ENCODE assay signal across 18 mouse cellular contexts in genomic region chr11:111599456-111599855, GRCm38 (mm10).
"Had no signal": no experiment of that assay in that cellular context is flagged by ENCODE, and none has a peak within 500 bp of the region (broad histone marks: within the 10 kb centered on the region; RNA-seq: fewer than 3 reads in every experiment).

No protein-coding gene starts in this region.

- DNase-seq: lung, adult 18-20 months; lung, embryonic 14.5 days; lung, postnatal 10 days; lung, postnatal 4 days; midbrain, embryonic 14.5 days; retina, postnatal 1 day; right cerebral cortex, adult 18-20 months; thymus, adult 2 months; thymus, postnatal 25 days; thymus, postnatal 4 days had no signal

- H3K9ac ChIP-seq: lung, embryonic 14.5 days; midbrain, embryonic 12.5 days; neural tube, embryonic 13.5 days; neural tube, embryonic 15.5 days; stomach, embryonic 15.5 days had no signal

- H3K36me3 ChIP-seq: midbrain, embryonic 10.5 days; midbrain, embryonic 12.5 days; neural tube, embryonic 13.5 days; neural tube, embryonic 15.5 days; stomach, embryonic 15.5 days had no signal

- H3K4me1 ChIP-seq: midbrain, embryonic 10.5 days; midbrain, embryonic 12.5 days; neural tube, embryonic 13.5 days; neural tube, embryonic 15.5 days; stomach, embryonic 15.5 days had no signal

- ATAC-seq: midbrain, embryonic 16.5 days had no signal

- H3K9me3 ChIP-seq: midbrain, embryonic 10.5 days; midbrain, embryonic 12.5 days; neural tube, embryonic 13.5 days; neural tube, embryonic 15.5 days; stomach, embryonic 15.5 days had no signal

- H3K4me2 ChIP-seq: lung, embryonic 14.5 days; midbrain, embryonic 12.5 days; neural tube, embryonic 13.5 days; neural tube, embryonic 15.5 days; stomach, embryonic 15.5 days had no signal

- H3K4me3 ChIP-seq: midbrain, embryonic 10.5 days; midbrain, embryonic 12.5 days; myocyte; neural tube, embryonic 13.5 days; neural tube, embryonic 15.5 days; stomach, embryonic 15.5 days had no signal

- H3K27me3 ChIP-seq: midbrain, embryonic 12.5 days; neural tube, embryonic 13.5 days; neural tube, embryonic 15.5 days; stomach, embryonic 15.5 days had no signal

- H3K27ac ChIP-seq: midbrain, embryonic 10.5 days; midbrain, embryonic 12.5 days; neural tube, embryonic 13.5 days; neural tube, embryonic 15.5 days; stomach, embryonic 15.5 days; stomach, postnatal 0 days had no signal
